Mouse (Mus musculus) erythroblast, embryonic 14.5 days (primary cell): ENCODE results near the gene Shisa6.

Source experiments
- GATA1 ChIP-seq: IDR thresholded peaks from 2 replicates; pipeline ENCODE4 v1.6.1; 2012; ENCODE audit warnings: low read length, inconsistent platforms, mixed read lengths
- TAL1 ChIP-seq: IDR thresholded peaks from 3 replicates; pipeline ENCODE4 v1.6.1; 2012; ENCODE audit warnings: low read length, inconsistent platforms, mixed read lengths

GRCm38 (mm10) chr11:66400036-66400435 is 125.7 kb downstream of the Shisa6 start:
- TF ChIP-seq GATA1 (no peak), TAL1 (no peak)
